Mouse (Mus musculus): Measurements from ENCODE around the gene Slc35b2. TPM values are rescaled to one million over a fixed set of nuclear protein-coding genes. Genes with fewer than 3 reads are reported as not detected.
A peak's percentile ranks its signal among the peaks of the same experiment; 100 is the strongest.

The Slc35b2 gene
- polyA plus RNA-seq, 1 experiment from 2014 or later = 95.3 TPM

- H3K4me2 ChIP-seq (replicated peaks) = peak overlapping the region; percentile 97
- peak overlapping the region; percentile 76 for H3K9ac ChIP-seq (replicated peaks)
- H3K9me3 ChIP-seq = no peaks in the 10 kb centered on the region
- H3K4me1 ChIP-seq (replicated peaks) = peaks cover 26% of the 10 kb centered on the region
- ATAC-seq = no peak
- H3K27ac ChIP-seq = no peak overlapping the region
- peak overlapping the region; percentile 67 for H3K4me3 ChIP-seq (replicated peaks)
- no peaks in the 10 kb centered on the region for H3K36me3 ChIP-seq
- H3K27me3 ChIP-seq = peaks cover 12% of the 10 kb centered on the region
- 72% methylated on average over 3 of the region's 3 CpGs for WGBS
These were observed 7.0 kb upstream of the Slc35b2 start for GRCm38 (mm10) chr17:45556514-45557245.

- Histone ChIP-seq H3K9me3 (no peaks in the 10 kb centered on the region), H3K4me2 (replicated peaks) (no peak overlapping the region), H3K36me3 (no peaks in the 10 kb centered on the region), H3K9ac (replicated peaks) (peak overlapping the region; percentile 76; the same call in 1 of the 2 replicates), H3K27me3 (peaks cover 12% of the 10 kb centered on the region), H3K27ac (no peak overlapping the region), H3K4me3 (replicated peaks) (no peak overlapping the region), H3K4me1 (replicated peaks) (peaks cover 22% of the 10 kb centered on the region)
- WGBS = 65% methylated on average over 7 of the region's 7 CpGs
- ATAC-seq = no peak
These were observed 6.3 kb upstream of the Slc35b2 start for GRCm38 (mm10) chr17:45557246-45557824.

GRCm38 (mm10) chr17:45557998-45558862 lies 5.4 kb upstream of the Slc35b2 start:
- Histone ChIP-seq H3K27me3 (peaks cover 12% of the 10 kb centered on the region), H3K36me3 (no peaks in the 10 kb centered on the region), H3K9me3 (no peaks in the 10 kb centered on the region), H3K27ac (no peak overlapping the region), H3K9ac (replicated peaks) (0 out of 2 replicates have a peak overlapping the region, but pooled peaks have one; percentile 33), H3K4me1 (replicated peaks) (peaks cover 22% of the 10 kb centered on the region), H3K4me3 (replicated peaks) (no peak overlapping the region), H3K4me2 (replicated peaks) (no peak overlapping the region)
- WGBS = 72% methylated on average over 16 of the region's 16 CpGs
- ATAC-seq = no peak

- 88% methylated on average over 15 of the region's 15 CpGs for WGBS
- no peak overlapping the region for H3K4me2 ChIP-seq (replicated peaks)
These were observed 3.7 kb upstream of the Slc35b2 start for GRCm38 (mm10) chr17:45559732-45560525.

GRCm38 (mm10) chr17:45563216-45563615 lies 458 bp upstream of the Slc35b2 start:
- no peak overlapping the region for H3K9ac ChIP-seq (replicated peaks)
- no peak for ATAC-seq
- H3K27me3 ChIP-seq = no peaks in the 10 kb centered on the region
- peaks cover 28% of the 10 kb centered on the region for H3K36me3 ChIP-seq
- H3K4me3 ChIP-seq (replicated peaks) = no peak overlapping the region
- peaks cover 36% of the 10 kb centered on the region for H3K4me1 ChIP-seq (replicated peaks)
- H3K9me3 ChIP-seq = no peaks in the 10 kb centered on the region
- WGBS = 78% methylated on average over 12 of the region's 12 CpGs
- no peak overlapping the region for H3K27ac ChIP-seq
- peak overlapping the region; percentile 99; the same call in 1 of the 2 replicates for H3K4me2 ChIP-seq (replicated peaks)

More at GRCm38 (mm10) chr17:45559732-45560525, 3.7 kb upstream of the Slc35b2 start:
- H3K27ac ChIP-seq = no peak overlapping the region
- peaks cover 29% of the 10 kb centered on the region for H3K4me1 ChIP-seq (replicated peaks)
- H3K4me3 ChIP-seq (replicated peaks) = no peak overlapping the region
- no peak overlapping the region for H3K9ac ChIP-seq (replicated peaks)
- no peaks in the 10 kb centered on the region for H3K36me3 ChIP-seq
- no peak for ATAC-seq
- no peaks in the 10 kb centered on the region for H3K9me3 ChIP-seq
- H3K27me3 ChIP-seq = peaks cover 12% of the 10 kb centered on the region

- H3K4me1 ChIP-seq (replicated peaks) = peaks cover 49% of the 10 kb centered on the region
- peak overlapping the region; percentile 85 for H3K27ac ChIP-seq
- H3K27me3 ChIP-seq = no peaks in the 10 kb centered on the region
- no peaks in the 10 kb centered on the region for H3K9me3 ChIP-seq
- peak overlapping the region; percentile 76 for H3K9ac ChIP-seq (replicated peaks)
- peak overlapping the region; percentile 56 for H3K4me3 ChIP-seq (replicated peaks)
- no peak; the same call in 1 of the 2 replicates for ATAC-seq
- H3K4me2 ChIP-seq (replicated peaks) = peak overlapping the region; percentile 99
- 9% methylated on average over 18 of the region's 18 CpGs for WGBS
- peaks cover 42% of the 10 kb centered on the region for H3K36me3 ChIP-seq
These were observed 934 bp downstream of the Slc35b2 start for GRCm38 (mm10) chr17:45564531-45565084.

GRCm38 (mm10) chr17:45565103-45565502 lies 1.4 kb downstream of the Slc35b2 start:
- peaks cover 54% of the 10 kb centered on the region for H3K4me1 ChIP-seq (replicated peaks)

GRCm38 (mm10) chr17:45566031-45566359 lies 2.3 kb downstream of the Slc35b2 start:
- ATAC-seq = no peak
- Histone ChIP-seq H3K36me3 (peaks cover 56% of the 10 kb centered on the region), H3K9ac (replicated peaks) (no peak overlapping the region), H3K4me3 (replicated peaks) (no peak overlapping the region), H3K27ac (0 out of 2 replicates have a peak overlapping the region, but pooled peaks have one; percentile 30), H3K27me3 (no peaks in the 10 kb centered on the region), H3K4me2 (replicated peaks) (no peak overlapping the region), H3K4me1 (replicated peaks) (peaks cover 63% of the 10 kb centered on the region), H3K9me3 (no peaks in the 10 kb centered on the region)
- WGBS = 91% methylated on average over 1 of the region's 1 CpGs

More at GRCm38 (mm10) chr17:45565103-45565502, 1.4 kb downstream of the Slc35b2 start:
- peak overlapping the region; percentile 56 for H3K4me3 ChIP-seq (replicated peaks)
- ATAC-seq = no peak
- H3K27ac ChIP-seq = peak overlapping the region; percentile 85
- peaks cover 47% of the 10 kb centered on the region for H3K36me3 ChIP-seq
- 96% methylated on average over 11 of the region's 11 CpGs for WGBS
- no peaks in the 10 kb centered on the region for H3K9me3 ChIP-seq
- no peaks in the 10 kb centered on the region for H3K27me3 ChIP-seq
- H3K4me2 ChIP-seq (replicated peaks) = peak overlapping the region; percentile 99
- H3K9ac ChIP-seq (replicated peaks) = peak overlapping the region; percentile 76

GRCm38 (mm10) chr17:45566360-45567161 lies 2.9 kb downstream of the Slc35b2 start:
- no peak overlapping the region for H3K9ac ChIP-seq (replicated peaks)
- H3K4me1 ChIP-seq (replicated peaks) = peaks cover 69% of the 10 kb centered on the region
- 73% methylated on average over 18 of the region's 18 CpGs for WGBS
- H3K27me3 ChIP-seq = no peaks in the 10 kb centered on the region
- peaks cover 61% of the 10 kb centered on the region for H3K36me3 ChIP-seq
- no peak for ATAC-seq
- H3K4me2 ChIP-seq (replicated peaks) = no peak overlapping the region
- 0 out of 2 replicates have a peak overlapping the region, but pooled peaks have one; percentile 2 for H3K4me3 ChIP-seq (replicated peaks)
- no peaks in the 10 kb centered on the region for H3K9me3 ChIP-seq
- peak overlapping the region; percentile 57 for H3K27ac ChIP-seq

GRCm38 (mm10) chr17:45567162-45567601 lies 3.5 kb downstream of the Slc35b2 start:
- Histone ChIP-seq H3K27ac (peak overlapping the region; percentile 57), H3K4me1 (replicated peaks) (peaks cover 74% of the 10 kb centered on the region), H3K36me3 (peaks cover 63% of the 10 kb centered on the region)

More at GRCm38 (mm10) chr17:45567162-45567601, 3.5 kb downstream of the Slc35b2 start:
- ATAC-seq = no peak
- 31% methylated on average over 4 of the region's 4 CpGs for WGBS
- H3K9me3 ChIP-seq = no peaks in the 10 kb centered on the region
- H3K27me3 ChIP-seq = no peaks in the 10 kb centered on the region
- H3K9ac ChIP-seq (replicated peaks) = no peak overlapping the region
- no peak overlapping the region for H3K4me3 ChIP-seq (replicated peaks)
- no peak overlapping the region for H3K4me2 ChIP-seq (replicated peaks)

Data from midbrain, embryonic 13.5 days (tissue).